Mouse (Mus musculus) intestine, postnatal 0 days (tissue): ENCODE measurements around the gene Figla. TPM values are rescaled to one million over a fixed set of nuclear protein-coding genes. Genes with fewer than 3 reads are reported as not detected.
A peak's percentile ranks its signal among the peaks of the same experiment; 100 is the strongest.
"Not testable (repeated sequence)": the region's sequence is repeated elsewhere in the genome, so short reads cannot be mapped to it uniquely, and the experiment has no call there.

Experiments used
- ATAC-seq: fragments of 200-750 bp; cut with Nextera tagmentation; 2 replicates; pipeline ENCODE4 v1.8.0; 2017; ENCODE audit warnings: mild to moderate bottlenecking, moderate TSS enrichment, moderate library complexity
- H3K27ac ChIP-seq: fragments of 300-500 bp; sonication (generic); 2 replicates; pipeline ENCODE4 v1.5.1; 2014; ENCODE audit warnings: mild to moderate bottlenecking, low read depth, low read length, moderate library complexity
- H3K27me3 ChIP-seq: fragments of 300-500 bp; sonication (generic); replicated peaks from 2 replicates; pipeline ENCODE4 v1.6.1; 2014; ENCODE audit warnings: low read length, mixed read lengths; ENCODE audit not compliant: control insufficient read depth, insufficient read depth
- H3K36me3 ChIP-seq: fragments of 300-500 bp; sonication (generic); 2 replicates; pipeline ENCODE4 v1.6.1; 2014; ENCODE audit warnings: mild to moderate bottlenecking, moderate library complexity; ENCODE audit not compliant: control insufficient read depth, insufficient read depth
- H3K4me1 ChIP-seq: fragments of 300-500 bp; sonication (generic); replicated peaks from 2 replicates; pipeline ENCODE4 v1.6.1; 2014; ENCODE audit warnings: antibody characterized with exemption, low read length, mixed read lengths; ENCODE audit not compliant: control insufficient read depth, insufficient read depth
- H3K4me2 ChIP-seq: fragments of 300-500 bp; sonication (generic); replicated peaks from 2 replicates; pipeline ENCODE4 v1.6.1; 2014; ENCODE audit warnings: low read depth, mild to moderate bottlenecking, moderate library complexity
- H3K4me3 ChIP-seq: fragments of 300-500 bp; sonication (generic); 2 replicates; pipeline ENCODE4 v1.5.1; 2014; ENCODE audit warnings: low read depth, low read length
- H3K9ac ChIP-seq: fragments of 300-500 bp; sonication (generic); 2 replicates; pipeline ENCODE4 v1.6.1; 2014; ENCODE audit warnings: mild to moderate bottlenecking, low read depth, low read length
- H3K9me3 ChIP-seq: fragments of 300-500 bp; sonication (generic); 2 replicates; pipeline ENCODE4 v1.6.1; 2016; ENCODE audit warnings: mixed run types; ENCODE audit not compliant: control insufficient read depth
- CTCF ChIP-seq: sonication (generic); IDR thresholded peaks from 2 replicates; pipeline ENCODE4 v1.5.1; 2016; ENCODE audit warnings: low read depth, mild to moderate bottlenecking, control low read depth, antibody characterized with exemption, moderate library complexity
- WGBS: fragments of 180-500 bp; shearing (Covaris S2); extraction: QIAGEN DNeasy Blood & Tissue Kit; methylation state at CpG from one replicate; pipeline ENCODE4 v1.1.7; 2014; 5-methylcytosine and 5-hydroxymethylcytosine counted together
- polyA plus RNA-seq: library from polyadenylated mRNA; unstranded; fragments of >200 nt; fragmentation: Nextera tagmentation; extraction: Ambion mirVana; gene quantifications from 2 replicates; pipeline ENCODE4 v1.2.1, GENCODE M21; 2015

Gene Figla
- polyA plus RNA-seq, 1 experiment from 2014 or later: not detected

GRCm38 (mm10) chr6:85975761-85976160 is 40.2 kb upstream of the Figla start:
- TF ChIP-seq CTCF: no peak
- Histone ChIP-seq H3K9me3 (no peaks in the 10 kb centered on the region), H3K9ac (no peak overlapping the region), H3K4me1 (no peaks in the 10 kb centered on the region), H3K27ac (no peak overlapping the region), H3K4me3 (no peak overlapping the region), H3K4me2 (no peak overlapping the region), H3K27me3 (no peaks in the 10 kb centered on the region), H3K36me3 (no peaks in the 10 kb centered on the region)
- ATAC-seq: no peak
- 79% methylated on average over 1 of the region's 1 CpGs for WGBS

GRCm38 (mm10) chr6:85976242-85976641 is 39.7 kb upstream of the Figla start:
- WGBS: 78% methylated on average over 5 of the region's 5 CpGs
- Histone ChIP-seq H3K4me2 (no peak overlapping the region), H3K36me3 (no peaks in the 10 kb centered on the region), H3K4me3 (no peak overlapping the region), H3K9ac (no peak overlapping the region), H3K27me3 (no peaks in the 10 kb centered on the region), H3K27ac (no peak overlapping the region), H3K4me1 (no peaks in the 10 kb centered on the region), H3K9me3 (no peaks in the 10 kb centered on the region)
- no peak for TF ChIP-seq CTCF
- ATAC-seq: no peak

GRCm38 (mm10) chr6:85978736-85979135 is 37.2 kb upstream of the Figla start:
- not testable (repeated sequence) for H3K27ac ChIP-seq, H3K9ac ChIP-seq, H3K9me3 ChIP-seq, H3K36me3 ChIP-seq, H3K4me3 ChIP-seq, H3K27me3 ChIP-seq, ATAC-seq, H3K4me1 ChIP-seq, H3K4me2 ChIP-seq
- WGBS: 87% methylated on average over 4 of the region's 4 CpGs

GRCm38 (mm10) chr6:85984351-85984750 is 31.6 kb upstream of the Figla start:
- H3K4me3 ChIP-seq: no peak overlapping the region
- no peaks in the 10 kb centered on the region for H3K9me3 ChIP-seq
- no peak overlapping the region for H3K9ac ChIP-seq
- TF ChIP-seq CTCF: no peak
- 81% methylated on average over 8 of the region's 8 CpGs for WGBS
- ATAC-seq: no peak
- no peaks in the 10 kb centered on the region for H3K36me3 ChIP-seq
- H3K4me1 ChIP-seq: no peaks in the 10 kb centered on the region
- no peak overlapping the region for H3K27ac ChIP-seq
- H3K4me2 ChIP-seq: no peak overlapping the region
- no peaks in the 10 kb centered on the region for H3K27me3 ChIP-seq

GRCm38 (mm10) chr6:85989570-85989969 is 26.4 kb upstream of the Figla start:
- not testable (repeated sequence) for ATAC-seq, H3K4me3 ChIP-seq, H3K4me2 ChIP-seq, H3K9ac ChIP-seq, H3K4me1 ChIP-seq, H3K27ac ChIP-seq, H3K27me3 ChIP-seq, H3K36me3 ChIP-seq, H3K9me3 ChIP-seq
- WGBS: 87% methylated on average over 5 of the region's 5 CpGs

GRCm38 (mm10) chr6:85990774-85991173 is 25.2 kb upstream of the Figla start:
- ATAC-seq, H3K36me3 ChIP-seq, H3K27ac ChIP-seq, H3K4me1 ChIP-seq, H3K9me3 ChIP-seq, H3K9ac ChIP-seq, H3K4me3 ChIP-seq, H3K27me3 ChIP-seq, H3K4me2 ChIP-seq: not testable (repeated sequence)
- 73% methylated on average over 5 of the region's 5 CpGs for WGBS

- peak; percentile 57 for TF ChIP-seq CTCF
- WGBS: 71% methylated on average over 18 of the region's 18 CpGs
- Histone ChIP-seq H3K27me3 (no peaks in the 10 kb centered on the region), H3K36me3 (no peaks in the 10 kb centered on the region), H3K9ac (no peak overlapping the region), H3K4me2 (no peak overlapping the region), H3K9me3 (0 out of 2 replicates have a peak, but pooled peaks cover 3% of the 10 kb centered on the region), H3K27ac (no peak overlapping the region), H3K4me3 (no peak overlapping the region), H3K4me1 (no peaks in the 10 kb centered on the region)
- no peak for ATAC-seq
These were observed 12.5 kb upstream of the Figla start for GRCm38 (mm10) chr6:86003405-86003925.
